Mouse (Mus musculus): ENCODE measurements around the gene Tmem252. TPM values are rescaled to one million over a fixed set of nuclear protein-coding genes. Genes with fewer than 3 reads are reported as not detected.

Tmem252 gene
- polyA plus RNA-seq, 1 experiment from 2014 or later, result 1.8 TPM

DNA sequence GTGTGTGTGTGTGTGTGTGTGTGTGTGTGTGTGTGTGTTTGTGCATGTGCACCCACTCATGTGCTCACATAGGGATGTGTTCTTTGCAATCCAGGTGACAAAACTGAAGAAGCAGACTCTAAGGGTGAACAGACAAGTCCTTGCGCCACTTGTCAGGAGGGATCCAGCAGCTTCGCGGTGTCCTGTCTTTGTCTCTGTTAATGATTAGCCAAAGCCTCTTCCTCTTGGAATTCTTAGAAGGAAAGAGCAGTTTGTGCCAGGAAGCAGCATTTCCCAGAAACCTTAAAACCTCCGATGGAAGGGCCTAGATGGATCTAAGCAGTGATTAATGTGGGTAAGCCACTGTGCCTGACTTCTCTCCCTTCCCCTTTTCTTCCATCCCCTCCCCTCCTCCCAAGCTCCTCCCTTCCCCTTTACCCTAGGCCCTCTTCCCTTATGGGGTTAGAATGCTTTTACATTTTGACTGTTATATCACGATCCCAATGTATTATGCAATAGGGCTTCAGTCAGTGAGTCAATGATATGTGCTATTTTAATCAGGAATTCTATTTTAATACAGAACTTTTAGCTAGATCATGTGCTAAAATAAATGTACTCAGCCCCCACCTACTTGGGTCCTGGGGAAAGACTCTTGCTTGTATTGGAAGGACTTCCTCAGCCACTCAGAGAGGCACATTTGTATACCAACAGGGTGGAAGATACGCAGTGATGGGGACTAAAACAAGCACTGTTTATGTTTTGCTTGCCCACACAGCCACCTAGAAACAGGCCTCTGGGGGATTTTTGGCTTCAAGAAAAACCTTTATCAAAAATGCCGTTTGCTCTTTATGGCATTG, 33.5 kb downstream of the Tmem252 start:
- no peaks in the 10 kb centered on the region for H3K4me1 ChIP-seq (replicated peaks; ENCODE audit: control insufficient read depth, insufficient read depth, low read length)
- no peak for ATAC-seq (ENCODE audit: low FRiP score)
- no peak overlapping the region for H3K27ac ChIP-seq
- H3K9ac ChIP-seq, result no peak overlapping the region
- DNase-seq (ENCODE audit: low spot score), result no peak
- H3K27me3 ChIP-seq (ENCODE audit: control insufficient read depth, insufficient read depth, low read length), result no peaks in the 10 kb centered on the region
- no peaks in the 10 kb centered on the region for H3K9me3 ChIP-seq (ENCODE audit: control insufficient read depth, low read length)
- WGBS, result 63% methylated on average over 7 of the region's 7 CpGs
- no peak overlapping the region for H3K4me3 ChIP-seq (replicated peaks; ENCODE audit: low read length)
- no peak overlapping the region for H3K4me2 ChIP-seq (replicated peaks)
- no peaks in the 10 kb centered on the region for H3K36me3 ChIP-seq (replicated peaks; ENCODE audit: control insufficient read depth, insufficient read depth)

DNA sequence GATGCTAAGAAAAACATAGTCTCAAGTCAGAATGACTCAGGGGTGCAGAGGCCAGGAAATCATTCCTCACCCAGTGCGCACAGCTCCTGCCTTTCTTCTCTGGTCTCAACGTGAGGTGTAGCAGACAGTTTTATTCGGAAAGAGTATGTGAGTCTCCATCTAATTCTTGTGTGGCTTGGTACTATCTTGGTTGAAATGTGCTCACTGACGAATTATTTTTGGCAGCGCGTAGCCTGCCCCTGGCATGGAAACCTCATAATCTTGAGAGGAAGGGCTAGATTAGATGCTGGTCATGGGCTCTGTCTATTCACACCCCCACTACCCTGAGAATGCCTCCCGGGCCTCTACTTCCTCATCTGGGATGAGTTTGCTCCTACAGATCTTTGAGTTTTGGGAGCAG, 34.2 kb downstream of the Tmem252 start:
- no peak for DNase-seq (ENCODE audit: low spot score)
- WGBS, result 85% methylated on average over 7 of the region's 7 CpGs

DNA sequence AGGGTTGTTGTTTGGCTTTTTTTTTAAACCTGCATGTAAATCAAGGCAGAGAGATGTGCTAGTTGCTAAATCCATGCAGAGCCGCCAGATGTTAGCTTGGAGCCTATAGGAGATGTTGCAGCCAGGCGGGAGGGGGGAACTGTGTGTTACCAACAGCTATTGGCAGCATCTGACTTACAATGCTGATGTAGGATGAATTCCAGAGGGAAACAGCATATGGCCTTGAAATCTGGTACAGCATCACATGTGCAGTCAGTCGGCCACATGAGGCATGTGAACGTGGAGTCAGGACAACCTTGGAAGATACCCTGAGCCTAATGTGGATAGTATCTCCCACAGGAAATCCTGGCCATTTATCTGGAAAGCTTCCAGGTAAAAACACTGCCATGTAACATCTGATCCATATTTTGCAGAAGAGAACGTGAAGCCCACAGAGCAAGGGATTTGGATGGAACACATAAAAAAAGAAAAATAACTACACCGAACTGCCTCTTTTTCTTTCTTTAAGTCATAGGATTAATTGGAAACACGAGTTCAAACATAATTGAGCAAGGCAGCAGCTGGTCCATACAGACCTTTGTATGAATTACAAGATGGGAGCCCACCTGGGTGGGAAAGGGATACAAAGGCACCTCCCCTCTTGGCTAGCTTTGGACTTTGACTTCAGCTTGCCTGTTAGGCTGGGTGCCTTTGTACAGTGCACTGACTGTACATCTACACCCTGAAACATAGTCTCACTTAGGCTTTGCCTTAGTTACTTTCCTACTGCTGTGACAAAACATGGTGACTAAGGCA, 42.7 kb downstream of the Tmem252 start:
- ATAC-seq (ENCODE audit: low FRiP score), result peak; percentile 57; the same call in 1 of the 2 replicates

More for the DNA sequence above, 34.2 kb downstream of the Tmem252 start:
- Histone ChIP-seq H3K4me2 (replicated peaks) (no peak overlapping the region), H3K4me1 (replicated peaks; ENCODE audit: control insufficient read depth, insufficient read depth, low read length) (no peaks in the 10 kb centered on the region), H3K9me3 (ENCODE audit: control insufficient read depth, low read length) (no peaks in the 10 kb centered on the region), H3K27me3 (ENCODE audit: control insufficient read depth, insufficient read depth, low read length) (no peaks in the 10 kb centered on the region), H3K36me3 (replicated peaks; ENCODE audit: control insufficient read depth, insufficient read depth) (no peaks in the 10 kb centered on the region), H3K9ac (no peak overlapping the region), H3K27ac (no peak overlapping the region), H3K4me3 (replicated peaks; ENCODE audit: low read length) (no peak overlapping the region)
- ATAC-seq (ENCODE audit: low FRiP score), result no peak

DNA sequence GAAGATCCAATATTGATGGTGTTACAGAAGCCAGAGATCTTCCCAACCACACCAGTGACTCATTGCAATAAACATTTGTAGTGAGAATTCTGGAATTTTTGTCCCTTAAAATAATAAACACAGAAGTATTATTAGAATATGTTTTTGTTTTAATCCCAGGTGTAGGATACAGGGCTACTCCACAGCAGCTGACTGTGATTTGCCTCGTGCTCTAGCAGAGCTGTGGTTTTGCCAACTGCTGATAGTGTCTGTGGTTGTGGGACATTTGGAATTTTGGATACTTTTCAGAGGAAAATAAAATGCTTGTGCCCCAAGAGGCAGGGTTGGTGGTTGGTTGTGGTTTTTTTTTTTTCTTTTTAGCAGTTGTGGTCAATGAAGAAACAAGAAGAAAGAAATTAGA, 44.2 kb downstream of the Tmem252 start:
- no peak overlapping the region for H3K9ac ChIP-seq
- no peak overlapping the region for H3K4me3 ChIP-seq (replicated peaks; ENCODE audit: low read length)
- H3K4me2 ChIP-seq (replicated peaks), result no peak overlapping the region
- H3K36me3 ChIP-seq (replicated peaks; ENCODE audit: control insufficient read depth, insufficient read depth), result no peaks in the 10 kb centered on the region
- H3K27me3 ChIP-seq (ENCODE audit: control insufficient read depth, insufficient read depth, low read length), result no peaks in the 10 kb centered on the region
- no peak for DNase-seq (ENCODE audit: low spot score)
- H3K27ac ChIP-seq, result no peak overlapping the region
- WGBS, result 80% methylated on average over 1 of the region's 1 CpGs
- no peaks in the 10 kb centered on the region for H3K4me1 ChIP-seq (replicated peaks; ENCODE audit: control insufficient read depth, insufficient read depth, low read length)
- no peaks in the 10 kb centered on the region for H3K9me3 ChIP-seq (ENCODE audit: control insufficient read depth, low read length)
- no peak for ATAC-seq (ENCODE audit: low FRiP score)

More for the DNA sequence above, 42.7 kb downstream of the Tmem252 start:
- peak; percentile 34 for DNase-seq (ENCODE audit: low spot score)
- H3K4me2 ChIP-seq (replicated peaks), result no peak overlapping the region
- H3K4me1 ChIP-seq (replicated peaks; ENCODE audit: control insufficient read depth, insufficient read depth, low read length), result no peaks in the 10 kb centered on the region
- H3K36me3 ChIP-seq (replicated peaks; ENCODE audit: control insufficient read depth, insufficient read depth), result no peaks in the 10 kb centered on the region
- H3K9ac ChIP-seq, result no peak overlapping the region
- H3K27me3 ChIP-seq (ENCODE audit: control insufficient read depth, insufficient read depth, low read length), result no peaks in the 10 kb centered on the region
- WGBS, result 75% methylated on average over 7 of the region's 7 CpGs
- no peaks in the 10 kb centered on the region for H3K9me3 ChIP-seq (ENCODE audit: control insufficient read depth, low read length)
- no peak overlapping the region for H3K4me3 ChIP-seq (replicated peaks; ENCODE audit: low read length)
- no peak overlapping the region for H3K27ac ChIP-seq

DNA sequence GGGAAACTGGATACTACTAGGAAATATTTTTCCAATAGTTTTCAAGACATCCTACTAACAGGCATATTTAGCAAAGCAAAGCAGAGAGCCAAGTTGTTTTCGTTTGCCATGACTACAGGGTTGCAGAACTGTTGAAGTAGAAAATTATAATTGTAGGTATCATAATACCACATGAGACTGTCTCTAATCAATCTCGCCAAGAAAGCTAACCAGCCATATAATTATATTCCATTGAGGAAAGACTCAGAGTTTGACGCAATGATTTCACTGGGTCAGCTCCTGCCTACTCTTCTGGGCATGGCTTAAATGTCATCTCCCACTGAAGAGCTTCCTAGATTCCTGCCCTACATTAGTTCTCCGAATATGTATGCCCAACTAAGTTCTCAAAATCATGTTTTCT, 45.7 kb downstream of the Tmem252 start:
- no peak overlapping the region for H3K4me3 ChIP-seq (replicated peaks; ENCODE audit: low read length)
- H3K27me3 ChIP-seq (ENCODE audit: control insufficient read depth, insufficient read depth, low read length), result no peaks in the 10 kb centered on the region
- no peak overlapping the region for H3K4me2 ChIP-seq (replicated peaks)
- 63% methylated on average over 4 of the region's 4 CpGs for WGBS
- no peak overlapping the region for H3K27ac ChIP-seq
- H3K36me3 ChIP-seq (replicated peaks; ENCODE audit: control insufficient read depth, insufficient read depth), result no peaks in the 10 kb centered on the region
- ATAC-seq (ENCODE audit: low FRiP score), result no peak
- no peaks in the 10 kb centered on the region for H3K9me3 ChIP-seq (ENCODE audit: control insufficient read depth, low read length)
- no peak overlapping the region for H3K9ac ChIP-seq
- no peak for DNase-seq (ENCODE audit: low spot score)
- H3K4me1 ChIP-seq (replicated peaks; ENCODE audit: control insufficient read depth, insufficient read depth, low read length), result no peaks in the 10 kb centered on the region

DNA sequence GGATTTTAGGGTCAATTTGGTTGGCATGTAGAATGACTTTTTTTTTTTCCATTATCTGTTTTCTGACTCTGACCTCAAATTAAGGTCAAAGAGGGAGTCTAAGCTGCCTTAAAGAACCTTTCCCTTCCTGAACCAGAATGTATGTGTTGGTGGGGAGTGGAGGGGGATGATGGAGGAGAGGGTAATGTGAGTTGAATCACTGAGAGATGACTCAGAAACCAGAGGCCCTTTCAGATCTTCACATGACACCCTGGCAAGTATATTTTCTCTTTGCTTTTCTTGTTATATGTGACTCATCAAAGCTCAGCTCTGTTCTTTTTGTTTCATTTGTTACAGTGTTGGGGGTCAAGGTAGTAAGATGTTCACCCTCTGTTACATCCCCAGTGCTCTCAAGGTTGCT, 46.6 kb downstream of the Tmem252 start:
- H3K9me3 ChIP-seq (ENCODE audit: control insufficient read depth, low read length), result no peaks in the 10 kb centered on the region
- no peak for ATAC-seq (ENCODE audit: low FRiP score)
- no peak overlapping the region for H3K9ac ChIP-seq
- no peak overlapping the region for H3K4me3 ChIP-seq (replicated peaks; ENCODE audit: low read length)
- H3K36me3 ChIP-seq (replicated peaks; ENCODE audit: control insufficient read depth, insufficient read depth), result no peaks in the 10 kb centered on the region
- H3K4me1 ChIP-seq (replicated peaks; ENCODE audit: control insufficient read depth, insufficient read depth, low read length), result no peaks in the 10 kb centered on the region
- H3K27ac ChIP-seq, result no peak overlapping the region
- no peak overlapping the region for H3K4me2 ChIP-seq (replicated peaks)
- DNase-seq (ENCODE audit: low spot score), result no peak
- no peaks in the 10 kb centered on the region for H3K27me3 ChIP-seq (ENCODE audit: control insufficient read depth, insufficient read depth, low read length)

DNA sequence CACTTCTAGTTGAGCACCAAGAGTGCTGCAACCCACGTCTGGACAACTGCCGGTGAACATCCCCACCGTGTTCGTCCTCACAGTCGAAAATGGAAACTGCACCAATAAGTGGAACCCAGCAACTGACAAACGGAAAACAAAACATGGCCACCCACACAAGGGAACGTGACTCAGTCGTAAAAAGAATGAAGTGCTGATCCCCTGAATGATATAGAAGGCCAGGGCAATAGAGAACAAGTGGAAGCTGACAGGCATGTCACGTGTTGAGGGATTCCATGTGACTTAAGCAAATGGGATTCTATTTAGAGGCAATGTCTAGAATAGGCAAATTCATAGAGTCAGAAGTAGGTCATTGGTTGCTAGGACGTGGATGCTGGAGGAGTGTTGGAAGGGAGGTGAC, 50.6 kb downstream of the Tmem252 start:
- DNase-seq (ENCODE audit: low spot score), result no peak
- WGBS, result 78% methylated on average over 10 of the region's 10 CpGs
- Histone ChIP-seq H3K36me3 (replicated peaks; ENCODE audit: control insufficient read depth, insufficient read depth) (no peaks in the 10 kb centered on the region), H3K4me2 (replicated peaks) (no peak overlapping the region), H3K9me3 (ENCODE audit: control insufficient read depth, low read length) (no peaks in the 10 kb centered on the region), H3K4me1 (replicated peaks; ENCODE audit: control insufficient read depth, insufficient read depth, low read length) (no peaks in the 10 kb centered on the region), H3K27me3 (ENCODE audit: control insufficient read depth, insufficient read depth, low read length) (no peaks in the 10 kb centered on the region), H3K4me3 (replicated peaks; ENCODE audit: low read length) (no peak overlapping the region), H3K9ac (no peak overlapping the region), H3K27ac (no peak overlapping the region)
- ATAC-seq (ENCODE audit: low FRiP score), result no peak

DNA sequence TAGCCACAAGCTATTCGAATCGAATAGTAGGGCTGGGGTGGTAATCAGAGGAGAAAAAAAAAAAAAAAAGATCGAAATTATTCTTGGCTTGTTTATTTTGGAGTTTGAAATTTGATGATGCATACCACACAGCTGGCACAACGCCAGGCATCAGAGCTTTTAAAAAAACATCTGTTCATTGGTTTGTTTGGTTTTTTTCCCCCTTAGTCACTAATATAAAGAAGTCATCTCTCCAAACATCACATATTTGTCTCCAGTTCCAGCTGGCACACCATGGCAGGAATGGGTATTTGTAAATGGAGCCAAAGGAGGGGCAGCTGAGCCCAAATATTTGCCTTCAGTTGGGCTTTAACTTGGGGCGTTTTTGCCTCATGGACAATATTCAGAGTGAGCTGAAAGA, 56.9 kb downstream of the Tmem252 start:
- Histone ChIP-seq H3K9me3 (ENCODE audit: control insufficient read depth, low read length) (no peaks in the 10 kb centered on the region), H3K36me3 (replicated peaks; ENCODE audit: control insufficient read depth, insufficient read depth) (no peaks in the 10 kb centered on the region), H3K27ac (no peak overlapping the region), H3K4me3 (replicated peaks; ENCODE audit: low read length) (no peak overlapping the region), H3K4me1 (replicated peaks; ENCODE audit: control insufficient read depth, insufficient read depth, low read length) (no peaks in the 10 kb centered on the region), H3K27me3 (ENCODE audit: control insufficient read depth, insufficient read depth, low read length) (no peaks in the 10 kb centered on the region), H3K4me2 (replicated peaks) (no peak overlapping the region), H3K9ac (no peak overlapping the region)
- 67% methylated on average over 5 of the region's 5 CpGs for WGBS
- DNase-seq (ENCODE audit: low spot score) (no peak), ATAC-seq (ENCODE audit: low FRiP score) (no peak)

Measured in hindbrain, embryonic 14.5 days (tissue).